Mouse (Mus musculus): ENCODE measurements around the gene Xrcc3. TPM values are rescaled to one million over a fixed set of nuclear protein-coding genes. Genes with fewer than 3 reads are reported as not detected.

Xrcc3 gene
- 1 to 10 TPM; 3.8 to 4.7 TPM for polyA plus RNA-seq (2017; shearing (Covaris generic))

GRCm38 (mm10) chr12:111813766-111814617 lies at the start of gene Xrcc3, which contains the start of gene Zfyve21:
Gene Xrcc3 (minus strand): TSS chr12:111813873.
Gene Zfyve21 (plus strand): TSS chr12:111814170.
- ATAC-seq: peak; percentile 96

GRCm38 (mm10) chr12:111855448-111855847 lies 41.8 kb upstream of the Xrcc3 start:
- peak; percentile 35 for ATAC-seq

- ATAC-seq: no peak
Measured at GRCm38 (mm10) chr12:111853546-111853945, 39.9 kb upstream of the Xrcc3 start.

- peak; percentile 48 for ATAC-seq
Measured at GRCm38 (mm10) chr12:111853011-111853436, 39.4 kb upstream of the Xrcc3 start.

- ATAC-seq: peak; percentile 68
Measured at GRCm38 (mm10) chr12:111851745-111852144, 38.1 kb upstream of the Xrcc3 start.

GRCm38 (mm10) chr12:111851235-111851634 lies 37.6 kb upstream of the Xrcc3 start:
- ATAC-seq: no peak

- ATAC-seq: no peak
Measured at GRCm38 (mm10) chr12:111848300-111848798, 34.7 kb upstream of the Xrcc3 start.

- no peak for ATAC-seq
Measured at GRCm38 (mm10) chr12:111846815-111847214, 33.1 kb upstream of the Xrcc3 start.

GRCm38 (mm10) chr12:111845953-111846352 lies 32.3 kb upstream of the Xrcc3 start:
- no peak for ATAC-seq

- no peak for ATAC-seq
Measured at GRCm38 (mm10) chr12:111843470-111843869, 29.8 kb upstream of the Xrcc3 start.

- ATAC-seq: no peak
Measured at GRCm38 (mm10) chr12:111842565-111843433, 29.1 kb upstream of the Xrcc3 start.

- ATAC-seq: no peak
Measured at GRCm38 (mm10) chr12:111833457-111833856, 19.8 kb upstream of the Xrcc3 start.

- no peak for ATAC-seq
Measured at GRCm38 (mm10) chr12:111832643-111833042, 19.0 kb upstream of the Xrcc3 start.

- ATAC-seq: no peak
Measured at GRCm38 (mm10) chr12:111830375-111830774, 16.7 kb upstream of the Xrcc3 start.

- no peak for ATAC-seq
Measured at GRCm38 (mm10) chr12:111829954-111830353, 16.3 kb upstream of the Xrcc3 start.

GRCm38 (mm10) chr12:111829447-111829846 lies 15.8 kb upstream of the Xrcc3 start:
- no peak for ATAC-seq

GRCm38 (mm10) chr12:111827556-111827955 lies 13.9 kb upstream of the Xrcc3 start:
- no peak for ATAC-seq

- no peak for ATAC-seq
Measured at GRCm38 (mm10) chr12:111821931-111822330, 8.3 kb upstream of the Xrcc3 start.

- no peak for ATAC-seq
Measured at GRCm38 (mm10) chr12:111820708-111821107, 7.0 kb upstream of the Xrcc3 start.

- ATAC-seq: no peak
Measured at GRCm38 (mm10) chr12:111819936-111820335, 6.3 kb upstream of the Xrcc3 start.

- ATAC-seq: no peak
Measured at GRCm38 (mm10) chr12:111817991-111818390, 4.3 kb upstream of the Xrcc3 start.

GRCm38 (mm10) chr12:111816967-111817366 lies 3.3 kb upstream of the Xrcc3 start:
- no peak for ATAC-seq

GRCm38 (mm10) chr12:111816528-111816927 lies 2.9 kb upstream of the Xrcc3 start:
- no peak for ATAC-seq
